Mouse (Mus musculus) kidney, adult 9 months (tissue): Measurements from ENCODE around the gene Stx12.
A peak's percentile ranks its signal among the peaks of the same experiment; 100 is the strongest.

Source experiments
- DNase-seq: peaks from one replicate; pipeline ENCODE4 v3.0.0; 2022

Gene Stx12

GRCm38 (mm10) chr4:132860880-132861279, 23.4 kb downstream of the Stx12 start:
- no peak for DNase-seq

GRCm38 (mm10) chr4:132843705-132844071, 40.6 kb downstream of the Stx12 start:
- no peak for DNase-seq

DNA sequence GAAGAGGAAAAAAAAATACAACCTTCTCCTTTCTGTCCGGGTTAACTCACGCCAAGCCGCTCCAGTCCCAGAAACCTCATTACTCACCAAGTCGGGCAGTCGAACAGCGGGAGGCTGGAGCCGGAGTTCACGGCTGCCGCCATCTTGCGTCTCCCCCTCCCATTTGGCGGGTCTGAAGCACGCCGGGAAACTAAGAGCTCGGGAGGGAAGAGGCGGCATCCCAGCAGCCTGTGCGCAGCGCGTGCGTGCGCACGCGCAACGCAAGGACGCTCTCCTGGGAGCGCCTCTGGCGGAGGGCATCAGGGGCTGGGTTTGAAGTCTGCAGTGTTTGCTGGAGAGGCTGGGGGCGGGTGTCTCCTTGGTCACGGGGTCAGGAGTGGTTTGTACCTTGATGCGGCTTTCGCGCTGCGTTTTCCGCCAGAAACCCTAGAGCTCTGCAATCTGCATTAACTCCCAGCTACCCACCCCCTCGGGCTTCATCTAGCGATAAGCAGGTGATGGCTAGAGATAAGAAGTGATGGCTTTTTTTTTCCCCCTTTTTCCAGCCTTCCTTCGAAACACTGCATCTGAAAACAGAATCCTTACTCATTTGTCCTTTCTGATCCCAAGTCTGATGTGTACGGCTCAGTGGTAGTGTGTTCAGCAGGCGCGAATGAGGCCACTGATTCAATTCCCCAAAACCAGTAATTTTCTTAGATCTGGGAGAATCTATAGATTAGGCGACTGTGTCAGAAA, 41.2 kb downstream of the Stx12 start, which contains the start of gene Ppp1r8:
Gene Ppp1r8, minus strand, starts transcription at position 200 of the 735 bp plus-strand sequence.
- peak; percentile 88 for DNase-seq

GRCm38 (mm10) chr4:132842281-132842906, 41.9 kb downstream of the Stx12 start:
- peak; percentile 14 for DNase-seq

DNA sequence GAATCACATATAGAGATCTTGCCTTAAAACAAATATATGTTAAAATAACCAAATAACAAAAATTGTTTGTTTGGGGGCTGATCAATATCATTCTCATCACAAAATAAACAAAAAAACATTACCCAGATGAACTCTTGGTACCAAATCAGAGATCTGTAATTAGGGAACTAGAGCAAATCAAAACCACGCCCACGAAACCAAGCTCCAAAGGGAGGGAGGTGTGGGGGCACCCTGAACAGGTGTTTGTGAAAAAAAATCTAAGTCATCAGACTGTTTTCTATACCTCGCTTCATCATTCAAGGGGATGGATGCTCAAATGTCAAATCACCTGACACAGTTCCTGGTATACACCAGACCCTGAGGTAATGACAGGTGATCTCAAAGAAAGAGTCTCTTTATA, 42.8 kb downstream of the Stx12 start:
- DNase-seq, result no peak

GRCm38 (mm10) chr4:132823614-132824366, 60.5 kb downstream of the Stx12 start:
- DNase-seq, result peak; percentile 78

GRCm38 (mm10) chr4:132818442-132818841, 65.9 kb downstream of the Stx12 start:
- DNase-seq, result no peak

DNA sequence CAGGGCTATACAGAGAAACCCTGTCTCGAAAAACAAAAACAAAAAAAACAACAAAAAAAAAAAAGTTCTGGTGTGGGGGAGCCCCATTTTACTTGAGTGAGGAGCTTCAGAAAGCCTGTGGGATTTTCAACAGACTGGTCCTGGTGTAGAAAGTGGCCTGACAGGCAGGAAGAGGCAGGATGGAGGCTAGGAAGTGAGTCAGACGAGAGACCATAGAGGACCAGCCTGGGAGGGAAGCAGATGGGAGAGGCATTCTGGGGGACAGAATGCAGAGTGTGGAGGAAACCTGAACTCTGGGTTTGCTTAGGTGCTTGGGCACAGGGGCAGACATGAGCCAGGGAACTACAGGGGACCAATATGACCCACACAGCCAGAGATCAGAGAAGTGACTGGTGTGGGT, 67.5 kb downstream of the Stx12 start:
- no peak for DNase-seq

- DNase-seq, result peak; percentile 11
Observed at GRCm38 (mm10) chr4:132816404-132816803, 67.9 kb downstream of the Stx12 start.

- no peak for DNase-seq
Observed at GRCm38 (mm10) chr4:132809621-132810020, 74.7 kb downstream of the Stx12 start.

GRCm38 (mm10) chr4:132807771-132808641, 76.3 kb downstream of the Stx12 start:
- DNase-seq, result no peak

- DNase-seq, result no peak
Observed at GRCm38 (mm10) chr4:132806620-132807191, 77.6 kb downstream of the Stx12 start.

DNA sequence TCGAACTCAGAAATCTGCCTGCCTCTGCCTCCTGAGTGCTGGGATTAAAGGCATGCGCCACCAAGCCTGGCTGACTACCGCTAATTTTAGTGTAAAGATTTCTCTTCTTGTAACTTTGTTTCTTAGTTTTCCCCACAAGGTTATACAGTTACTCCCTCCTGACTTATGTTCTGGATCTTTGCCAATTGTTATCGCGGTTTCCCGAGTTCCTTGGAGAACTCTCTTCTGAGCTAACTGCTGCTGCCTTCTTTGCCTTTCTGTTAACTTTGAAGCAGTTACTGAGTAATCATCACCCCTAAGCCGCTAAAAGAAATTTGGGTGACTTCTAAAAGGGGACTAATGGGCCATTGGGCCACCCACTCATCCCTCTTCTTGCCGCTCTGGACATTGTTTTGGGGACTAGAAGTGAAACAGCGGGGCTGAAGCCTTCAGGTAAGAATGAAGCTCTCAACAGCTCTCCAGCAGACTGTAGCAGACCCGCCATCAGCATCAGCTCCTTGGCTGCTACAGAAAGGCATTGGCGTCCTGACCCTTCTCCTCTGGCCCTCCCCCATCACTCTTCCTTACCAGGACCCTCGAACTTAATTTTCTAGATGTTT, 78.6 kb downstream of the Stx12 start:
- DNase-seq, result no peak

GRCm38 (mm10) chr4:132805146-132805545, 79.2 kb downstream of the Stx12 start:
- no peak for DNase-seq

DNA sequence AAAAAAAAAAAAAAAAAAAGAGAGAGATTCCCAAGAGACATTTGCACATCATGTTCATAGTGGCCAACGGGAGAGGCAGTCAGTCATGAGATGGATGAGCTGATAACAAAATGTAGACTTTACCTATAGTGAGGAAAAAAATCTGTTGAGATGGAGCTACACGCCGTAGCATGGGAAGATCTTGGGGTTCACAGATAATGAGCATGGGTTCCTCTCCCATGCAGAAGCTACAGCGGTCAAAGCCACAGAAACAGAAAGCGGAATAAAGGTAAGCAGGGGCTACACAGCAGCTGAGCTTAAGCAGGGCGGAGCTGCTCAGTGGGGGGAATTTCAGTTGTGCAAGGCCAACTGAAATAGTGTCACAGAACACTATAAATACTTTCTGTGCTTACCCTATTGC, 80.0 kb downstream of the Stx12 start:
- DNase-seq, result no peak

DNA sequence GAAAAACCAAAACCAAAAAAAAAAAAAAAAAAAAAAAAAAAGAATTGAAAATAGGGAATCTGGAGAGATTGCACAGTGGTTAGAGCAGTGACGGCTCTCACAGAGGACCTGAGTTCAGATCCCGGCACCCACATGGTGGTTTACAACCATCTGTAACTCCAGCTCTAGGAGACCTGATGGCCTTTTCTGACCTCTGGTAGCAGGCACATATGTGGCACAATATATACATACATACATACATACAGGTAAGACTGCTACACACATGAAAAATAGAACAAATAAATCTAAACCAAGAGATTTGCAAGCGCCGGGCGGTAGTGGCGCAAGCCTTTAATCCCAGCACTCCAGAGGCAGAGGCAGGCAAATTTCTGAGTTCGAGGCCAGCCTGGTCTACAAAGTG, 80.4 kb downstream of the Stx12 start:
- no peak for DNase-seq
